Mouse (Mus musculus) right cerebral cortex, postnatal 14 days (tissue): ENCODE data around the gene Plrg1.

Experiments used
- DNase-seq: peaks from one replicate; pipeline ENCODE4 v3.0.0; 2022

Gene Plrg1

GRCm38 (mm10) chr3:83053126-83053525 is 2.2 kb upstream of the Plrg1 start:
- DNase-seq, result no peak

GRCm38 (mm10) chr3:83053758-83054157 is 1.6 kb upstream of the Plrg1 start:
- DNase-seq, result peak; percentile 17

GRCm38 (mm10) chr3:83054759-83055158 is 563 bp upstream of the Plrg1 start:
- no peak for DNase-seq

GRCm38 (mm10) chr3:83057046-83057445 is 1.7 kb downstream of the Plrg1 start:
- DNase-seq, result no peak

GRCm38 (mm10) chr3:83067920-83068319 is 12.6 kb downstream of the Plrg1 start:
- DNase-seq, result no peak

- DNase-seq, result no peak
Measured at GRCm38 (mm10) chr3:83068869-83069268, 13.5 kb downstream of the Plrg1 start.

- no peak for DNase-seq
Measured at GRCm38 (mm10) chr3:83070231-83070630, 14.9 kb downstream of the Plrg1 start.

- DNase-seq, result no peak
Measured at GRCm38 (mm10) chr3:83076563-83076962, 21.2 kb downstream of the Plrg1 start.

- peak; percentile 24 for DNase-seq
Measured at GRCm38 (mm10) chr3:83080567-83081055, 25.3 kb downstream of the Plrg1 start.

- no peak for DNase-seq
Measured at GRCm38 (mm10) chr3:83097586-83097985, 42.3 kb downstream of the Plrg1 start.

GRCm38 (mm10) chr3:83098546-83099034 is 43.3 kb downstream of the Plrg1 start:
- DNase-seq, result no peak

GRCm38 (mm10) chr3:83099139-83099538 is 43.8 kb downstream of the Plrg1 start:
- DNase-seq, result no peak

GRCm38 (mm10) chr3:83099651-83100050 is 44.3 kb downstream of the Plrg1 start:
- DNase-seq, result no peak

- DNase-seq, result no peak
Measured at GRCm38 (mm10) chr3:83102286-83102685, 47.0 kb downstream of the Plrg1 start.

- no peak for DNase-seq
Measured at GRCm38 (mm10) chr3:83110163-83110562, 54.8 kb downstream of the Plrg1 start.

GRCm38 (mm10) chr3:83111485-83112261 is 56.4 kb downstream of the Plrg1 start:
- no peak for DNase-seq

- no peak for DNase-seq
Measured at GRCm38 (mm10) chr3:83112869-83113268, 57.5 kb downstream of the Plrg1 start.

- DNase-seq, result no peak
Measured at GRCm38 (mm10) chr3:83114946-83115345, 59.6 kb downstream of the Plrg1 start.

- no peak for DNase-seq
Measured at GRCm38 (mm10) chr3:83117592-83117991, 62.3 kb downstream of the Plrg1 start.
